Mouse (Mus musculus) cortical plate, adult 2 months (tissue): ENCODE results near the gene Gm20390.

Experiments
- CTCF ChIP-seq: fragments of 200-500 bp; IDR thresholded peaks from 2 replicates; pipeline ENCODE4 v1.5.1; 2011; ENCODE audit warnings: mild to moderate bottlenecking, control low read depth, low read length; ENCODE audit not compliant: insufficient read depth; ENCODE audit errors: extremely low read depth
- POLR2A ChIP-seq: fragments of 200-500 bp; IDR thresholded peaks from 2 replicates; pipeline ENCODE4 v1.6.1; 2011; ENCODE audit warnings: mild to moderate bottlenecking, low read length, control low read depth; ENCODE audit not compliant: insufficient read depth; ENCODE audit errors: extremely low read depth

- TF ChIP-seq CTCF (no peak), POLR2A (no peak)
Measured at GRCm38 (mm10) chr11:93911603-93912002, 56.5 kb downstream of the Gm20390 start.
